Mouse (Mus musculus): ENCODE results near the gene Slc6a5.

The Slc6a5 gene

DNA sequence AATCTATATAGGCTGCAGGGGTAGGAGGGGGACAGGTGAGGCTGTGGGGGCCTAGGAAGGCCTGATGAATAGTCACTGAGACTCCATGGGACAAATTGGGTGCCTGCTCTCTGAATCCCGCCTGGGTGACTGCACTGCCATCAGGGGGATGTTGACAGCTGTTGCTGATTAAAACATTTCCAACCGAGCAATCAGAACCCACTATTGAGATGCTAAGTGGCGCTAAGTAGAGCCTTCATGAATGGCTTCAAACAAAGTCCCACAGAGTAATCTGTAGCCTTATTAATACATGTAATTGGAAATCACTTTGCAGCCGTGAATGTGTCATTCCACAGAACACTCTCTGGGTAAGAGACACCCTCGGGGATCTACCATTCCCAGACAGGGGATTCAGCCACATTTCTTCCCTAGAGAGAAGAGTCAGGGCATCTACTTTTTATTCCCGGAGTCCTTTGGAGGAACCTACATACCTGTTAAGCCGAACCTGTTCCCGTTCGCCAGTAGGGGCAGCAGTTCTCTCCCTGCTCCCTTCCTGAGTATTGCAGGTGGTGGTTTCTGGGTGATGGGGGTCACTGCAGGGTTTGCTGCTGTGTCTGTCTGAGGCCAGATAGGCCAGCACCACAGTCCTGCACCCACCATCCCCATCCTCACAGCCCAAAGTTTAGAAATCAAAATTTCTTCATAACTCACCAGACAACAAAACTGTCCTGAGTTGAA, 71.7 kb downstream of the Slc6a5 start:
- DNase-seq (ENCODE audit: low spot score in 2 of 2) = no peak

DNA sequence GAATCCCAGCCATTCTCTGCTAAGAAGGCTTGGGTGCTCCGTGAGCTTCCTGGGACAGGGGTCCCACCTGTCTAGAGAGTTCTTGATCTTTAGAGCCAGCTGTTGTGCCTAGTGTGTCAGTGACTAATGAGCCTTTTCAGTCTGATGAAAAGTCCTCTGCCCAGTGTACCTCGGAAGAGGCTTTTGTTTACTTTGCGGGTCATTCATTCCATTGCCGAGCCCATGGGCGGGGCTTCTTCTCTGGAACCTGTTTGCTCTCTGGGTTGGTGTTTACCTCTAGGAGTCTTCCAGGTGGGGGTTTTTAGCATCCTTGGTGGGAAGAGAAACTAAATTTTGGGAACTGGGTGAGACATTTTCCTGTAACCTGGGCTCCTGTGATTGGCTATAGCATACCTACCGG, 74.8 kb downstream of the Slc6a5 start:
- no peak for DNase-seq (ENCODE audit: low spot score in 2 of 2)

DNA sequence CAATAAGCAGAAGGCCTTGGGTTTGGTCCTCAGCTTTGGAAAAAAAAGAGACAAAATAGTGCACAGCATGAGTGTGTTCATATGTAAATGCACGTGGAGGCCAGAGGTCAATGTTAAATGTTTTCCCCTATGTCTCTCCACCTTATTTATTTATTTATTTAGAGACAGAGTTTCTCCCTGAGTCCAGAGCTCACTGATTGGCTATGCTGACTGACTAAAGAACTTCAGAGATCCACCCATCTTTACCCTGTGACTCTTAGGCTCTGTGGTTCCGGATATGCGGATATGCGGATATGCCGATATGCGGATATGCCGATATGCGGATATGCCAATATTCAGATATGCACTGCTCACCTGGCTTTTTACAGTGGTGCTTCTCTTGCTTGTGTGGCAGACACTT, 76.0 kb downstream of the Slc6a5 start:
- DNase-seq (ENCODE audit: low spot score in 2 of 2) = no peak

DNA sequence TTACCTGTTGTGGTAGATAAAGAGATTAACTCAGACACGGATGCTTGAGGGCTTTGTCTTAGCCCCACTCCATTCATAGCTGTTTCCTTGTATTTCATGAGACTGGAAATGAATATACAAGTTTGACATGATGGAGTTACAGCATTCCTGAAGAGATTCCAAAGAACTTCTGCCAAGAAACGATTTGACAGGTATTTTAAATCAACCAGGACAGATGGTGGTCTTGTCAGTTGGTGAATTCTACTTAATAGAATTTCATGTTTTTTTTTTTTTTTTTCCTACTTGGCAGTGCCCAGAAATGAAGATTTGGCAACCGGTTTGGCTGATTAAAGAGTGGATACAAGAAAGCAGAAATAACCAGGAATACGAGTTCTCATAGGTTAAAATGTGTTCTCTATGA, 89.4 kb downstream of the Slc6a5 start:
- no peak for DNase-seq (ENCODE audit: low spot score in 2 of 2)

DNA sequence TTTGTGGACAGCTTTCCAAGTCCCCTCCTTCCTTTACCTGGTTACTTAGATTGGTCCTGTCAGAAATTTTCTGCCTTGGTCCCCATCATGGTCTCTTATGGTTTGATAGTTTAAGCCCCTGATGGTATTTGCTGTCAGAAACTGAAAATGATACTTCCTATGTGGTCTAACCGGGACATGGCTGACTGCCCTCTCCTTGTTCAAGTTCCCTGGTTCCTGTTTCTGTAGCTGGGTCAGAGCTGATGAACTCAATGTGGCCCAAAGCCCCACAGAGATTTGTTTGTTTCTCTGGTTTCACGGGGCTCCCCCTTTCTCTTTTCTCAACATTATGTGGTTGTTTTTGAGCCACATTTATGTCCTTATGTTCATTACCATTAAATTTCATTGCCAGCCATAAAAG, 95.3 kb downstream of the Slc6a5 start:
- DNase-seq (ENCODE audit: low spot score in 2 of 2) = no peak
